Mouse (Mus musculus) ES-CJ7 (cell line): Measurements from ENCODE around the gene Gm5861.
A peak's percentile ranks its signal among the peaks of the same experiment; 100 is the strongest.
"Not testable (repeated sequence)": the region's sequence is repeated elsewhere in the genome, so short reads cannot be mapped to it uniquely, and the experiment has no call there.

Source experiments
- DNase-seq: peaks from one replicate; pipeline ENCODE4 v3.0.0; 2011; ENCODE audit warnings: low read depth, low spot score

Gm5861 gene

GRCm38 (mm10) chr5:11182772-11183171 is at the start of gene Gm5861:
Gene Gm5861 (plus strand): TSS chr5:11183072.
- DNase-seq = not testable (repeated sequence)

- peak; percentile 1 for DNase-seq
Measured at GRCm38 (mm10) chr5:11138031-11138430, 44.8 kb upstream of the Gm5861 start.
